Mouse (Mus musculus) 3134 (cell line): ENCODE data around the gene Hyou1.

Experiments
- DNase-seq: peaks from one replicate; pipeline ENCODE4 v3.0.0-alpha.2; 2011; ENCODE audit warnings: low spot score; ENCODE audit not compliant: insufficient read length; ENCODE audit errors: extremely low read depth

Hyou1 gene

GRCm38 (mm10) chr9:44379054-44379834 lies at the start of gene Hyou1:
Gene Hyou1, plus strand, starts transcription at chr9:44379490.
- DNase-seq: peak; percentile 99

DNA sequence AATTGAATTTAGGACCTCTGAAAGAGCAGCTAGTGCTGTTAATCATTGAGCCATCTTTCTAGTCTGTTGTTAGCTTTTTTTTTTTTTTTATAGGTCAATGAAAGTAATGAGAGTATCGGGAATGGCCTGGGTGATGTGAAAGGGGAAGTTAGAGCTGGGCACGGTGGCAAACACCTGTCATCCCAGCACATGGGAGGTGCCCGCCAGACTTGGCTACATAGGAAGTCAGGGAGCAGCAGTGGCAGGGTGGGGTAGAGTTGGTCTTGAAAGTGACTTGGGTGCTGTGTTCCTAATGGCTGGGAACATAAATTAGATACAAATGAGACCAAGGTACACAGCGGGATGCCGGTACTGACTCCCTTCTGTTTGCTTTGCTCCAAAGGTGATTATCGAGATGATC lies 48.6 kb upstream of the Hyou1 start:
- DNase-seq: no peak

DNA sequence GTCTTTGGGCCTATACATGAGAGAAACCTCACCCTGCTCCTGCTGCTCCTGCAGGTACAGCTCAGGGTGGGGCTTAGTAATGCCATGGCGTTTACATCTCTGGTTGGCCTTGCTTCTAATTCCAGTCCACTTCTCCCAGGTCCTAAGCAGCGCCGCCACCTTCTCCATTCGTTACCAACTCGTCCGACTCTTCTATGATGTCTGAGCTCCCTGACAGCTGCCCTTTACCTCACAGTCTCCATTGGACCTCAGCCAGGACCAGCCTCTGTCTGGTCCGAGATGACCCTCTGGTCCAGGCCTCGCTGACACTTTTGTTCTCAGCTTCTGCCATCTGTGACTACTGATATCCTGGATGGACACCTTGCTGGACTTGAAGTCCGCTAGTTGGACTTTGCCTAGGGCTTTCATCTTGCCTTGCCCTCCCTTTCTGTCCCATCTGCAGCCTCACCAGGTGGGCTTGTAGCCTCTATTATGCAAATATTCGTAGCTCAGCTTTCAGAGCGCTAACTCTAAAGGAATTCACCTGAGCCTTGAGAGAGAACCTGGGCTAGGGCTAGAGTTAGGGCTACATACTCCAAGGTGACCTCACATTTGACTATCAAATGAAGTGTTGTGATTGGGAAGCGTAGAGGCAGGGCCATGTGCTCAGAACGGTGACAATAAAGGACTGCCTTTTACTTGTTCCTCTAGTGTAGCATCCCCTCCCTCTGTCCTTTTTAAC lies 46.2 kb upstream of the Hyou1 start:
- no peak for DNase-seq

GRCm38 (mm10) chr9:44334396-44335330 lies 44.6 kb upstream of the Hyou1 start, which contains the start of gene H2afx:
Gene H2afx, plus strand, starts transcription at chr9:44334694.
- DNase-seq: peak; percentile 100

- no peak for DNase-seq
Measured at GRCm38 (mm10) chr9:44335331-44336092, 43.8 kb upstream of the Hyou1 start.

GRCm38 (mm10) chr9:44336093-44336406 lies 43.2 kb upstream of the Hyou1 start:
- DNase-seq: no peak

- DNase-seq: peak; percentile 45
Measured at GRCm38 (mm10) chr9:44336513-44336912, 42.8 kb upstream of the Hyou1 start.

GRCm38 (mm10) chr9:44336964-44337363 lies 42.3 kb upstream of the Hyou1 start:
- peak; percentile 45 for DNase-seq

DNA sequence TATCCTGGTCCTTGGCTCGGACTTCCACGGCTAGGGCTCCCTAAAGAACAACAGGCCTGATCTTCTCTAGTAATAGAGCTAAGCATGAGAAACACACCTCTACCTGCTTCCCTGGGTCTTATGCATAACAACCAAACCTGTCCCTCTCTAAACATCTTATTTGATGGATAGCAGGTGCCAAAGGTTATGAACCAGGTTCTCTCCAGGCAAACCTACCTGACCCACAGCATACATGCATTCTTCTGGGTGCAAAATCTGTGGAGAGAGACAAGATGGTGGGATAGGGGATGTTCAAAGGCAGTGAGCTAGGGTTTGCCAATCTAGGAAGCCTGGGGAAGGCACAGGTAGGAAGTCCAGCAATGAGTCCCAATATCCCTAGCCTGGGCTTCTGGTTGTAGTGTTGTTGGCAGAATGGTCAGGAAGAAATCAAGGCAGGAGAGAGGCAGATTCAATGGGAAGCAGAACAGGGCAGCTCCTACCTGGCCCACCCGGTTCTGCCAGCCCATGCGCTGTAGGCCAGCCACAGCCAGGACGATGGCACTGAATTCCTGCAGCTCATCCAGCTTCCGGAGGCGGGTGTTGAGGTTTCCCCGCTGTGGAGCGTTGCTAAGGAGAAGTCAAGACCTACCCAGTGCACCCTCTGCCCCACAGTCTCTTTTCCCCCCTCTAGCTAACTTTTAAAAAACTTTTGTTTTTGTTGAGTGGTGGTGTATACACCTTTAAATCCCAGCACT lies 41.7 kb upstream of the Hyou1 start:
- DNase-seq: peak; percentile 67

- no peak for DNase-seq
Measured at GRCm38 (mm10) chr9:44338574-44338973, 40.7 kb upstream of the Hyou1 start.

DNA sequence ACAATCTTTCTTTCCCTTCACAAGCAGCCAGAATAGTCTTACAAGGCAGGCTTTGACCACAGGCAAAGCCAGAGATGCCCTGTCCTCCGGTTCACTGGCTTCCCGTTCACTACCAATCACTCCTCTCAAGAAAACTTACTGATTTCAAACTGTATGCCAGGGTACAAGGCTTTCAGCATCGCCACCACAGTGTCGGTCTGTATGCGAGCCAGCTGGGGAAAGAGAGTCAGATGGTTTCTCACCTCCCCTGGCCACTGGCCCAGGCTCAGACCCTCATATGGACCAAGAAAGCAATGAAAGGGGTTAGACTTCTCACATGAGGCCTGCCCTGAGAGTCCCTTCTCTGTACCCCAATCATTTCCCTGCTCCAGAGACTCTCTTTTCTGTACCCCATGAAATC lies 37.8 kb upstream of the Hyou1 start:
- DNase-seq: no peak

DNA sequence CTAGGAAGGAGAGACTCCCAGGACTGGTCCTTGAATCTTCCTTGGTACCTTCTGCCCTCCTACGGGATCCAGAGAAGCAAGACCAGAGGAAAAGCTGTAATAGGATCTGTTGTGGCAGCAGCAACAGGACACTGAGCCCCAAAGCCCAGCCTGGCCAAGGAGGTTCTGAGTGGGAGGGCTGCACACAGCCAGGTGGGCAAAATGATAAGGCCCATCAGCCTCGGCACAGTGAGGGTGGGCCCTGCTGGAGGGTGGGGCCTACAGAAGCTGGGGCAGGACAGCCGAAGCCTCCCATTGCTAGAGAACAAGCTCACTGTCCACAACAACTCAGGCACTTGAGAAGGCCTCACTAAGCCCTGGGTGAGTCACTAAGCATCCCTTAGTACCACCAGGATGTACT lies 37.1 kb upstream of the Hyou1 start:
- no peak for DNase-seq

- DNase-seq: no peak
Measured at GRCm38 (mm10) chr9:44342605-44343004, 36.7 kb upstream of the Hyou1 start.

DNA sequence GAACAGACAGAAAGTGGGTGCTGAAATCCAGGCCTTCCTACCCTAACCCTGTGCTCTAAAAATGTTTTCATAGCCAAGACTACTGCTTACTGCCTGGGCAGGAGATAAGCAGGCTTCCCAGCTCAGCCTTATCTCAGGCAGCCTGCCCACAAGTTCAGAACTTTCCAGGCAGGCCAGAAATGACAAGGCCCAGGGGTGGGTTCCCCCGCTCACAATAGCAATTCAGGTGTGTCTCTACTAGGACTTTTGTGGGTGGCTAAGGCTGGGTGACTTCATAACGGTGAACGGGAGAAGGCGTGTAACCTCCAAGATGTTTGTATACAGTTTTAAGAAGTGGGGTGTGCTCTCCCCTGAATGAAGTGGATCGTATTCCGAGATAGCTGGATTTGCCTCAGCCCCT lies 36.0 kb upstream of the Hyou1 start:
- no peak for DNase-seq

DNA sequence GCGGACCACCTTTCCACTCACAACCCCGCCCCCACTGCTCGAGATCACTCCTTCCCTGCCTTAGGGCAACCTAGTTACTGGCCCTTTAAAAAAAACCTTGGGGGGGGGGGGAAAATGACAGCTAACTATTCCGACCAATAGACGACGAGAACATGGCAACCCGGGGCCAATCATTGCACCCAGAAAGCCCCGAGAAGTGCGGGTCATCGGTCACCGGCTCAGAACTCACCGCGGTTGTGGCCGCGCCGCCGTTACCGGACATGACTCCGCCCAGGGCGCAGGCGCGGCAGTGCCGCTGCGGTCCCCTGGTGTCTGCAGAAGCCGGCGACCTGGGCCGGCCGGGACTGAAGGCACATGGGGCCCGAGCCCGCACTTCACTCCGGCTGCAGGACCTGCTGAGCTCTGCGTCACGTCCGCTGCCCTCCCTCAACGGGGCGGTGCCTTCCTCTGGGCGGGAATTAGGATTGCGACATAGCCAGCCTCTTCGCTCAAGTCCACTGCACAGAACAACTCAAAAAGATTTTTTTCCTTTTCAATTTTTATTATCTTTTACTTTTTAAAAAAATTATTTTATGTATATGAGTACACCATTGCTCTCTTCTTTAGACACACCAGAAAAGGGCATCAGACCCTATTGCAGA lies 35.4 kb upstream of the Hyou1 start, which contains the start of gene Hmbs:
Gene Hmbs (minus strand): TSS at position 448 of the 641 bp plus-strand sequence.
- DNase-seq: peak; percentile 97

- no peak for DNase-seq
Measured at GRCm38 (mm10) chr9:44345570-44346433, 33.5 kb upstream of the Hyou1 start.

- DNase-seq: no peak
Measured at GRCm38 (mm10) chr9:44347166-44347565, 32.1 kb upstream of the Hyou1 start.

DNA sequence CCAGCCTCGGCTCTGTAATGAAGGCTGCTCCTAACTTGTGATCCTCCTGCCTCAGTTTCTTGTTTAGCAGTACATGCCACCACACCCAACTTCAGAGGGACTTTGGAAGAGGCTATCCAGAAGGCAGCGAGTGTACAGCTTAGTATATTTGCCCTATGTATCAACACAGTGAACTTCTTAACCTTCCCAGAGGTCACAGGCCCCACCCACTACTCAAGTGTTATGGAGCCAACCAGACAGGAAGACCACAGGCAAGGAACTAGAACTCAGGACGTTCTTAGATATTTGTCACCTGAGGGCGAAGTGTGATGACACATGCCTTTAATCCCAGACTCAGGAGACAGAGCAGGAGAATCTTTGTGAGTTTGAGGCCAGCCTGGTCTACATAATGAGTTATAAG lies 31.7 kb upstream of the Hyou1 start:
- no peak for DNase-seq
